Mouse (Mus musculus): ENCODE data around the gene Adprm. TPM values are rescaled to one million over a fixed set of nuclear protein-coding genes. Genes with fewer than 3 reads are reported as not detected.

The Adprm gene
- polyA plus RNA-seq, 1 experiment from 2014 or later: 31.3 TPM

GRCm38 (mm10) chr11:67017801-67018591 is 34.4 kb downstream of the Adprm start:
- DNase-seq: peak; percentile 20
- no peak overlapping the region for H3K9ac ChIP-seq
- H3K36me3 ChIP-seq (ENCODE audit: insufficient read depth): no peaks in the 10 kb centered on the region
- peak overlapping the region; percentile 13; the same call in 1 of the 2 replicates for H3K4me2 ChIP-seq
- no peaks in the 10 kb centered on the region for H3K27me3 ChIP-seq (ENCODE audit: insufficient read depth, low read length)
- no peaks in the 10 kb centered on the region for H3K9me3 ChIP-seq (ENCODE audit: low read depth, low read length)
- peak; percentile 25; the same call in 1 of the 2 replicates for ATAC-seq (ENCODE audit: insufficient read depth)
- H3K4me3 ChIP-seq (ENCODE audit: low read depth, low read length): no peak overlapping the region
- H3K27ac ChIP-seq (ENCODE audit: low read depth): no peak overlapping the region
- TF ChIP-seq CTCF (IDR thresholded peaks at IDR 0.05; ENCODE audit: low read depth): no peak
- WGBS: 15% methylated on average over 12 of the region's 12 CpGs
- no peaks in the 10 kb centered on the region for H3K4me1 ChIP-seq (ENCODE audit: insufficient read depth)

- H3K4me2 ChIP-seq: no peak overlapping the region
- H3K27ac ChIP-seq (ENCODE audit: low read depth): no peak overlapping the region
- H3K36me3 ChIP-seq (ENCODE audit: insufficient read depth): no peaks in the 10 kb centered on the region
- H3K27me3 ChIP-seq (ENCODE audit: insufficient read depth, low read length): no peaks in the 10 kb centered on the region
- no peaks in the 10 kb centered on the region for H3K9me3 ChIP-seq (ENCODE audit: low read depth, low read length)
- WGBS: 49% methylated on average over 4 of the region's 4 CpGs
- H3K4me1 ChIP-seq (ENCODE audit: insufficient read depth): no peaks in the 10 kb centered on the region
- TF ChIP-seq CTCF (IDR thresholded peaks at IDR 0.05; ENCODE audit: low read depth): no peak
- H3K9ac ChIP-seq: no peak overlapping the region
- DNase-seq (no peak), ATAC-seq (ENCODE audit: insufficient read depth) (no peak)
- no peak overlapping the region for H3K4me3 ChIP-seq (ENCODE audit: low read depth, low read length)
These were observed 40.8 kb downstream of the Adprm start for GRCm38 (mm10) chr11:67011635-67012034.

GRCm38 (mm10) chr11:67010430-67010829 is 42.0 kb downstream of the Adprm start:
- Histone ChIP-seq H3K27me3 (ENCODE audit: insufficient read depth, low read length) (no peaks in the 10 kb centered on the region), H3K9ac (no peak overlapping the region), H3K9me3 (ENCODE audit: low read depth, low read length) (no peaks in the 10 kb centered on the region), H3K27ac (ENCODE audit: low read depth) (no peak overlapping the region), H3K4me2 (peak overlapping the region; percentile 39; the same call in 1 of the 2 replicates), H3K36me3 (ENCODE audit: insufficient read depth) (no peaks in the 10 kb centered on the region), H3K4me1 (ENCODE audit: insufficient read depth) (no peaks in the 10 kb centered on the region), H3K4me3 (ENCODE audit: low read depth, low read length) (no peak overlapping the region)
- WGBS: under 1% methylated on average over 8 of the region's 8 CpGs
- ATAC-seq (ENCODE audit: insufficient read depth) (peak; percentile 63; the same call in 1 of the 2 replicates), DNase-seq (peak; percentile 69)
- TF ChIP-seq CTCF (IDR thresholded peaks at IDR 0.05; ENCODE audit: low read depth): peak; percentile 37; the same call in 1 of the 2 replicates

- no peak for TF ChIP-seq CTCF (IDR thresholded peaks at IDR 0.05; ENCODE audit: low read depth)
- no peak overlapping the region for H3K4me2 ChIP-seq
- 88% methylated on average over 4 of the region's 4 CpGs for WGBS
- no peak overlapping the region for H3K9ac ChIP-seq
- H3K4me3 ChIP-seq (ENCODE audit: low read depth, low read length): no peak overlapping the region
- no peaks in the 10 kb centered on the region for H3K36me3 ChIP-seq (ENCODE audit: insufficient read depth)
- no peak for ATAC-seq (ENCODE audit: insufficient read depth)
- H3K9me3 ChIP-seq (ENCODE audit: low read depth, low read length): no peaks in the 10 kb centered on the region
- no peak overlapping the region for H3K27ac ChIP-seq (ENCODE audit: low read depth)
- DNase-seq: no peak
- no peaks in the 10 kb centered on the region for H3K4me1 ChIP-seq (ENCODE audit: insufficient read depth)
- no peaks in the 10 kb centered on the region for H3K27me3 ChIP-seq (ENCODE audit: insufficient read depth, low read length)
These were observed 43.9 kb downstream of the Adprm start for GRCm38 (mm10) chr11:67008528-67008927.

- ATAC-seq (ENCODE audit: insufficient read depth) (no peak), DNase-seq (no peak)
- Histone ChIP-seq H3K27ac (ENCODE audit: low read depth) (no peak overlapping the region), H3K36me3 (ENCODE audit: insufficient read depth) (no peaks in the 10 kb centered on the region), H3K9me3 (ENCODE audit: low read depth, low read length) (no peaks in the 10 kb centered on the region), H3K9ac (no peak overlapping the region), H3K4me1 (ENCODE audit: insufficient read depth) (no peaks in the 10 kb centered on the region), H3K27me3 (ENCODE audit: insufficient read depth, low read length) (no peaks in the 10 kb centered on the region), H3K4me3 (ENCODE audit: low read depth, low read length) (no peak overlapping the region), H3K4me2 (no peak overlapping the region)
- TF ChIP-seq CTCF (IDR thresholded peaks at IDR 0.05; ENCODE audit: low read depth): no peak
- 77% methylated on average over 8 of the region's 8 CpGs for WGBS
These were observed 44.4 kb downstream of the Adprm start for GRCm38 (mm10) chr11:67007961-67008360.

- ATAC-seq (ENCODE audit: insufficient read depth): no peak
- Histone ChIP-seq H3K36me3 (ENCODE audit: insufficient read depth) (no peaks in the 10 kb centered on the region), H3K9ac (no peak overlapping the region), H3K4me2 (no peak overlapping the region), H3K27ac (ENCODE audit: low read depth) (no peak overlapping the region), H3K4me1 (ENCODE audit: insufficient read depth) (peaks cover 10% of the 10 kb centered on the region), H3K4me3 (ENCODE audit: low read depth, low read length) (no peak overlapping the region), H3K27me3 (ENCODE audit: insufficient read depth, low read length) (no peaks in the 10 kb centered on the region), H3K9me3 (ENCODE audit: low read depth, low read length) (no peaks in the 10 kb centered on the region)
- no peak for TF ChIP-seq CTCF (IDR thresholded peaks at IDR 0.05; ENCODE audit: low read depth)
- DNase-seq: no peak
- 45% methylated on average over 2 of the region's 2 CpGs for WGBS
These were observed 49.5 kb downstream of the Adprm start for GRCm38 (mm10) chr11:67002911-67003310.

GRCm38 (mm10) chr11:67001717-67002116 is 50.7 kb downstream of the Adprm start:
- no peak overlapping the region for H3K27ac ChIP-seq (ENCODE audit: low read depth)
- TF ChIP-seq CTCF (IDR thresholded peaks at IDR 0.05; ENCODE audit: low read depth): no peak
- no peaks in the 10 kb centered on the region for H3K27me3 ChIP-seq (ENCODE audit: insufficient read depth, low read length)
- H3K4me2 ChIP-seq: no peak overlapping the region
- WGBS: 55% methylated on average over 1 of the region's 1 CpGs
- no peak overlapping the region for H3K4me3 ChIP-seq (ENCODE audit: low read depth, low read length)
- no peak for DNase-seq
- H3K36me3 ChIP-seq (ENCODE audit: insufficient read depth): no peaks in the 10 kb centered on the region
- H3K9me3 ChIP-seq (ENCODE audit: low read depth, low read length): no peaks in the 10 kb centered on the region
- H3K9ac ChIP-seq: no peak overlapping the region
- peaks cover 10% of the 10 kb centered on the region for H3K4me1 ChIP-seq (ENCODE audit: insufficient read depth)
- no peak for ATAC-seq (ENCODE audit: insufficient read depth)
